Mouse (Mus musculus) heart, embryonic 14.5 days (tissue): ENCODE results near the gene Daam1. TPM values are rescaled to one million over a fixed set of nuclear protein-coding genes. Genes with fewer than 3 reads are reported as not detected.

Source experiments
- ATAC-seq: fragments of 200-750 bp; cut with Nextera tagmentation; 2 replicates; pipeline ENCODE4 v1.8.0; 2017; ENCODE audit warnings: low read depth, moderate TSS enrichment; ENCODE audit not compliant: insufficient number of reproducible peaks, insufficient read depth, low FRiP score
- H3K27ac ChIP-seq, 2 experiments: fragments of 200-500 bp in 1 of 2; fragments of 300-500 bp in 1 of 2; sonication (generic) in 1 of 2; replicated peaks in 1 of 2; 2 replicates each; pipeline ENCODE4 v1.5.1; 2012 to 2014; ENCODE audit warnings: low read depth in 2 of 2, low read length in 2 of 2, control low read depth in 1 of 2, mild to moderate bottlenecking in 1 of 2, mixed read lengths in 1 of 2; ENCODE audit not compliant: control insufficient read depth in 1 of 2, insufficient read depth in 1 of 2
- H3K27me3 ChIP-seq: fragments of 300-500 bp; sonication (generic); 2 replicates; pipeline ENCODE4 v1.6.1; 2014; ENCODE audit warnings: mild to moderate bottlenecking, low read length, control low read depth; ENCODE audit not compliant: control insufficient read depth, insufficient read depth
- H3K36me3 ChIP-seq: fragments of 300-500 bp; sonication (generic); 2 replicates; pipeline ENCODE4 v1.6.1; 2014; ENCODE audit warnings: mild to moderate bottlenecking, control low read depth, low read length, mixed read lengths; ENCODE audit not compliant: control insufficient read depth, insufficient read depth
- H3K4me1 ChIP-seq, 2 experiments: fragments of 200-500 bp in 1 of 2; fragments of 300-500 bp in 1 of 2; sonication (generic) in 1 of 2; 2 replicates each; pipeline ENCODE4 v1.6.1; 2012 to 2014; ENCODE audit warnings: low read length in 2 of 2, control low read depth in 1 of 2, mixed read lengths in 1 of 2; ENCODE audit not compliant: control insufficient read depth in 2 of 2, insufficient read depth in 2 of 2
- H3K4me2 ChIP-seq: fragments of 300-500 bp; sonication (generic); 2 replicates; pipeline ENCODE4 v1.6.1; 2014; ENCODE audit warnings: mild to moderate bottlenecking, low read length
- H3K4me3 ChIP-seq, 2 experiments: fragments of 200-500 bp in 1 of 2; fragments of 300-500 bp in 1 of 2; sonication (generic) in 1 of 2; 2 replicates each; pipeline ENCODE4 v1.5.1; 2012 to 2014; ENCODE audit warnings: low read length in 2 of 2, mild to moderate bottlenecking in 2 of 2, control low read depth in 1 of 2, low read depth in 1 of 2, moderate library complexity in 1 of 2; ENCODE audit not compliant: control insufficient read depth in 1 of 2, insufficient read depth in 1 of 2
- H3K9ac ChIP-seq: fragments of 300-500 bp; sonication (generic); 2 replicates; pipeline ENCODE4 v1.6.1; 2014; ENCODE audit warnings: mild to moderate bottlenecking, low read length
- H3K9me3 ChIP-seq: fragments of 300-500 bp; sonication (generic); 2 replicates; pipeline ENCODE4 v1.6.1; 2016; ENCODE audit warnings: low read length, control low read depth; ENCODE audit not compliant: control insufficient read depth
- WGBS: fragments of 180-500 bp; shearing (Covaris S2); extraction: QIAGEN DNeasy Blood & Tissue Kit; methylation state at CpG from one replicate; pipeline ENCODE4 v1.1.7; 2014; 5-methylcytosine and 5-hydroxymethylcytosine counted together
- polyA plus RNA-seq: library from polyadenylated mRNA; unstranded; fragments of >200 nt; fragmentation: Nextera tagmentation; extraction: Ambion mirVana; gene quantifications from 2 replicates; pipeline ENCODE4 v1.2.1, GENCODE M21; 2014

Daam1 gene
- polyA plus RNA-seq, 1 experiment from 2014 or later = 33.3 TPM

- Histone ChIP-seq H3K4me2 (peak overlapping the region; percentile 84), H3K4me3 (peak overlapping the region; percentile 84 to 98), H3K27ac (peak overlapping the region; percentile 93 to 97), H3K9me3 (no peaks in the 10 kb centered on the region), H3K9ac (peak overlapping the region; percentile 97), H3K36me3 (0 out of 2 replicates have a peak, but pooled peaks cover under 1% of the 10 kb centered on the region), H3K4me1 (peaks cover 10 to 47% of the 10 kb centered on the region in 2 experiments), H3K27me3 (no peaks in the 10 kb centered on the region)
- ATAC-seq = no peak
- 1% methylated on average over 12 of the region's 12 CpGs for WGBS
Observed at GRCm38 (mm10) chr12:71832225-71832624, 1.3 kb downstream of the Daam1 start.

DNA sequence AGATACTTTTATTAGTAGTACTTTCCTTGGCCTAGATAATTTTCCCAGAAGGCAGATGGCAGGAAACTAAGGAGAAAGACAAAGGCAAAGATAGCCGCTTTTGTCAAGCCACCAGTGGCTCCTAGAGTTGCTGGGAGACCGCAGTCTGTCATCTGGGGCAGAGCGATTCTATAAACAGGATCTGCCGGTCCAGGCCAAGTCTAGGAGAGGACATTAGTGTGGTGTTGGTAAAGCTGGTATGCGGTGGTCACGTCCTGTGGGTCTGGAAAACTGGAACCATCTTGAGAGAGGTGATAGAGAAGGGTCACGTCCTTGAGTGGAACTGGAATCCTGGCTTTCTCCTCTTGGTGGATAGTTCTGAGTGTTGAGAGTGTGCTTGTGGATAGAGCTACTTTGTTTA is 3.2 kb downstream of the Daam1 start:
- peak overlapping the region; percentile 84 for H3K4me2 ChIP-seq
- ATAC-seq = no peak
- H3K4me1 ChIP-seq = peaks cover 23 to 65% of the 10 kb centered on the region in 2 experiments
- H3K36me3 ChIP-seq = 0 out of 2 replicates have a peak, but pooled peaks cover 6% of the 10 kb centered on the region
- peak overlapping the region; percentile 61 to 64 for H3K27ac ChIP-seq
- WGBS = 21% methylated on average over 7 of the region's 7 CpGs
- H3K4me3 ChIP-seq = peak overlapping the region; percentile 16 to 27; a peak in 3 of 4 replicates
- H3K27me3 ChIP-seq = no peaks in the 10 kb centered on the region
- peak overlapping the region; percentile 60 for H3K9ac ChIP-seq
- H3K9me3 ChIP-seq = no peaks in the 10 kb centered on the region

DNA sequence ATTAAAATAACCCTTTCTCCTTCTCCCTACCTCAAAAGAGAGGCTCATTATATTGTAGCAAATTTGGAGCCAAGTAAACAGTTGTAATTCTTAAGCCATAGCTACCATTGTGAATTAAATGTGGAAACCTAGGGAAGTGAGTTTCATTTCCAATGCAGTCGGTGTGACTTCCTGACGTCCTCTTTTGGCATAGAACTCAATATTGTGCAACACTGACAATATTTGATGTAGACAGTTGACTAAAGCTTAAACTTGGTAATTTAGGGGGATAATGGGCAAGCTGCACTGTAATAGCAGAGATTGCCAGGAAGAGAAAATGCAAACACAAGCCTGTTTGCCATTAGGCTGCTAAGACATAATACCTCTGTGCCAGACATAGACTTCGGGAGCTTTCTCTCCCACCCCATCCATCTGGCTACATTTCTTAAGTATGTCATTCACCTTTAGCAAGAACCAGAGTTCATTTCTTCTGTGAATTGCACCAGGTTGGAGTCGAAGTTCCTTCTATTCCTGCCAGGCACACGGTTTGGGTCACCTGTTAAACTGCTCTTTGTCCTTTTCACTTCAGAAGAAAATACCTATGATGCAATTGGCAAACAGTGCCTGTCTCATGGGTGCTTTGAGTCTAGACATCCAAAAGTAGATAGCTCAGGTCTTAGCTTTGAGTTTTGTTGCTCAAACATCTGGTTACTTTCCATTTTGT is 5.2 kb downstream of the Daam1 start:
- Histone ChIP-seq H3K9ac (peak overlapping the region; percentile 14; the same call in 1 of the 2 replicates), H3K4me2 (no peak overlapping the region), H3K27me3 (no peaks in the 10 kb centered on the region), H3K4me1 (peaks cover 38 to 86% of the 10 kb centered on the region in 2 experiments), H3K36me3 (0 out of 2 replicates have a peak, but pooled peaks cover 6% of the 10 kb centered on the region), H3K4me3 (no peak overlapping the region), H3K9me3 (no peaks in the 10 kb centered on the region), H3K27ac (no peak overlapping the region)
- ATAC-seq = no peak
- 65% methylated on average over 5 of the region's 5 CpGs for WGBS

DNA sequence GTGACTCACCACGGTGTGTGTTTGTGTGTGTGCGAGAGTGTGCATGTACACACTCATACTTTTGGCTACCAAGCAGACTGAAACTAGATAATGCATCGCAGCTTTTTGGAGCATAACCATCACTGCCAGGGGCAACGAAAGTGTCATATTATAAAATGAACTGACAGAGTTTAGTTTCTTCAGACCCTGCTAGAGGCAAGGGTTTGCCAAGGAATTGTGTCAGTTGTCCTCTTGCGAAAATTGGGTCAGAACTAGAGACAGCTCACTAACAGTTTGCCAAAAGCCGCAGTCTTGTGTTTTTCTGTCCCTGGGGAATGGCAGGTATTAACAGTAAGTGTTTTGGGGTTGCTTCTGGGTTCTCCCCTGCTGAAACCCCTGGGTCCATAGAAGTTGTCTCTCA is 5.9 kb downstream of the Daam1 start:
- Histone ChIP-seq H3K4me1 (peaks cover 42 to 92% of the 10 kb centered on the region in 2 experiments), H3K9me3 (no peaks in the 10 kb centered on the region), H3K9ac (peak overlapping the region; percentile 23; the same call in 1 of the 2 replicates), H3K36me3 (0 out of 2 replicates have a peak, but pooled peaks cover 6% of the 10 kb centered on the region), H3K27ac (peak overlapping the region in 1 of 2 experiments; percentile 60; a peak in 2 of 4 replicates), H3K4me2 (no peak overlapping the region), H3K27me3 (no peaks in the 10 kb centered on the region), H3K4me3 (no peak overlapping the region)
- ATAC-seq = no peak
- WGBS = 83% methylated on average over 6 of the region's 6 CpGs

- 65% methylated on average over 5 of the region's 5 CpGs for WGBS
- Histone ChIP-seq H3K36me3 (0 out of 2 replicates have a peak, but pooled peaks cover 6% of the 10 kb centered on the region), H3K9me3 (no peaks in the 10 kb centered on the region), H3K9ac (no peak overlapping the region), H3K4me2 (no peak overlapping the region; the same call in 1 of the 2 replicates), H3K27ac (peak overlapping the region in 1 of 2 experiments; percentile 60; a peak in 2 of 4 replicates), H3K4me3 (no peak overlapping the region), H3K27me3 (no peaks in the 10 kb centered on the region), H3K4me1 (peaks cover 46 to 98% of the 10 kb centered on the region in 2 experiments)
- no peak for ATAC-seq
Observed at GRCm38 (mm10) chr12:71837576-71837975, 6.7 kb downstream of the Daam1 start.

DNA sequence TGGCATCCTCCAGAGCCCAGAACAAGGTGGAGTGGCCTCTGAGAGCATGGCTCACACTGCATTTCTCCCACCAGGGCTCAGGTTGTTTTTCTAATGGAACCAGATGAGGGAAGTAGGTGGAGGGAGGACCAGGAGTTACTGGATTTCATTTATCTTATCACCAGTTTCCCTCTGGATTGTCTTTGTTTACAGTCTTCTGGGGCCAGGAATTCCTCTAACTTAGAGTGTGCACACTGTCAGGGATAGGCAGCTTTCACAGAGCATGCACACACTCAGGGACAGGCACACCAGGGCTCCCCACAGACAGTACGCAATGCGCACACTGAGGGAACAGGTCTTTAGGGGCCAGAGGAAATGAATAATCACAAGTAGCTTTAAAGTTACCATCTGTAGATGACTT is 7.4 kb downstream of the Daam1 start:
- peak; percentile 54 for ATAC-seq
- 0 out of 2 replicates have a peak overlapping the region, but pooled peaks have one; percentile 5 for H3K4me2 ChIP-seq
- H3K9ac ChIP-seq = peak overlapping the region; percentile 10; the same call in 1 of the 2 replicates
- no peak overlapping the region for H3K4me3 ChIP-seq
- no peaks in the 10 kb centered on the region for H3K9me3 ChIP-seq
- H3K27me3 ChIP-seq = no peaks in the 10 kb centered on the region
- WGBS = 41% methylated on average over 2 of the region's 2 CpGs
- H3K4me1 ChIP-seq = peaks cover 48 to 98% of the 10 kb centered on the region in 2 experiments
- H3K27ac ChIP-seq = peak overlapping the region; percentile 60 to 61
- peaks cover 8% of the 10 kb centered on the region; the same call in 1 of the 2 replicates for H3K36me3 ChIP-seq

- Histone ChIP-seq H3K36me3 (peaks cover 9% of the 10 kb centered on the region; the same call in 1 of the 2 replicates), H3K9me3 (no peaks in the 10 kb centered on the region), H3K4me3 (no peak overlapping the region), H3K27ac (0 out of 4 replicates have a peak overlapping the region, but pooled peaks of 1 of the 2 experiments have one; percentile 6), H3K4me1 (peaks cover 43 to 98% of the 10 kb centered on the region in 2 experiments), H3K27me3 (no peaks in the 10 kb centered on the region), H3K4me2 (no peak overlapping the region), H3K9ac (no peak overlapping the region)
- WGBS = 77% methylated on average over 3 of the region's 3 CpGs
- ATAC-seq = no peak
Observed at GRCm38 (mm10) chr12:71839653-71840052, 8.8 kb downstream of the Daam1 start.
